Mouse (Mus musculus): ENCODE measurements around the gene S100a14. TPM values are rescaled to one million over a fixed set of nuclear protein-coding genes. Genes with fewer than 3 reads are reported as not detected.

S100a14 gene
- total and polyA plus RNA-seq, 3 experiments: not detected

- Histone ChIP-seq H3K9me3 (replicated peaks; ENCODE audit: insufficient read depth, low read length) (no peaks in the 10 kb centered on the region), H3K27me3 (ENCODE audit: control insufficient read depth in 1 of 2, insufficient read depth in 2 of 2, low read length in 2 of 2) (no peaks in the 10 kb centered on the region), H3K9ac (ENCODE audit: control insufficient read depth, low read depth, low read length, poor library complexity, severe bottlenecking) (no peak overlapping the region), H3K36me3 (ENCODE audit: control insufficient read depth in 1 of 2, insufficient read depth in 2 of 2, low read length in 2 of 2) (peaks cover 39 to 70% of the 10 kb centered on the region in 2 experiments), H3K79me2 (ENCODE audit: control insufficient read depth, insufficient read depth, low read length, poor library complexity) (peaks cover 27% of the 10 kb centered on the region), H3K4me3 (ENCODE audit: control insufficient read depth in 1 of 2, insufficient read depth in 1 of 2, low read depth in 2 of 2, low read length in 2 of 2) (no peak overlapping the region), H3K4me1 (ENCODE audit: control insufficient read depth in 1 of 2, insufficient read depth in 2 of 2, low read length in 2 of 2) (peaks cover 2 to 14% of the 10 kb centered on the region in 2 experiments; a peak in 2 of 4 replicates), H3K27ac (ENCODE audit: control insufficient read depth, low read depth, low read length) (no peak overlapping the region)
- DNase-seq (ENCODE audit: low read depth, low spot score): no peak
- no peak for TF ChIP-seq TCF12 (IDR thresholded peaks at IDR 0.05; ENCODE audit: low read depth, low read length)
- TF ChIP-seq ELF1 (IDR thresholded peaks at IDR 0.05; ENCODE audit: low read depth, low read length): no peak
- TF ChIP-seq GABPA (IDR thresholded peaks at IDR 0.05; ENCODE audit: low read depth, low read length): no peak
- no peak for TF ChIP-seq MAZ (IDR thresholded peaks at IDR 0.05; ENCODE audit: low read depth, low read length)
- no peak for TF ChIP-seq CTCF (IDR thresholded peaks at IDR 0.05 in 2 of 3, conservative IDR thresholded peaks at IDR 0.05 in 1 of 3; ENCODE audit: control insufficient read depth in 1 of 3, insufficient read depth in 1 of 3, low read depth in 2 of 3, low read length in 3 of 3, poor library complexity in 1 of 3, severe bottlenecking in 1 of 3)
- no peak for TF ChIP-seq KAT2A (conservative IDR thresholded peaks at IDR 0.05; ENCODE audit: low read depth, low read length)
- TF ChIP-seq SIN3A (IDR thresholded peaks at IDR 0.05; ENCODE audit: low read length): no peak
- TF ChIP-seq MEF2A (IDR thresholded peaks at IDR 0.05; ENCODE audit: extremely low read depth, insufficient replicate concordance, low read depth, low read length, poor library complexity, severe bottlenecking): no peak
- no peak for TF ChIP-seq TBP (IDR thresholded peaks at IDR 0.05; ENCODE audit: low read depth, low read length)
- TF ChIP-seq MYC (IDR thresholded peaks at IDR 0.05; ENCODE audit: low read depth, low read length): no peak
- TF ChIP-seq RCOR1 (IDR thresholded peaks at IDR 0.05; ENCODE audit: low read depth, low read length): no peak
- TF ChIP-seq USF1 (IDR thresholded peaks at IDR 0.05; ENCODE audit: low read depth, low read length): no peak
- TF ChIP-seq NELFE (IDR thresholded peaks at IDR 0.05; ENCODE audit: low read depth, low read length): no peak
- TF ChIP-seq CHD2 (IDR thresholded peaks at IDR 0.05; ENCODE audit: low read length): no peak
These were observed 21.4 kb upstream of the S100a14 start for GRCm38 (mm10) chr3:90505216-90505615.

- Histone ChIP-seq H3K27ac (ENCODE audit: control insufficient read depth, low read depth, low read length) (no peak overlapping the region), H3K9ac (ENCODE audit: control insufficient read depth, low read depth, low read length, poor library complexity, severe bottlenecking) (no peak overlapping the region), H3K9me3 (replicated peaks; ENCODE audit: insufficient read depth, low read length) (no peaks in the 10 kb centered on the region), H3K4me1 (ENCODE audit: control insufficient read depth in 1 of 2, insufficient read depth in 2 of 2, low read length in 2 of 2) (peaks cover 2 to 18% of the 10 kb centered on the region in 2 experiments; a peak in 3 of 4 replicates), H3K79me2 (ENCODE audit: control insufficient read depth, insufficient read depth, low read length, poor library complexity) (peaks cover 27% of the 10 kb centered on the region), H3K4me3 (ENCODE audit: control insufficient read depth in 1 of 2, insufficient read depth in 1 of 2, low read depth in 2 of 2, low read length in 2 of 2) (no peak overlapping the region), H3K27me3 (ENCODE audit: control insufficient read depth in 1 of 2, insufficient read depth in 2 of 2, low read length in 2 of 2) (no peaks in the 10 kb centered on the region), H3K36me3 (ENCODE audit: control insufficient read depth in 1 of 2, insufficient read depth in 2 of 2, low read length in 2 of 2) (peaks cover 39 to 58% of the 10 kb centered on the region in 2 experiments)
- TF ChIP-seq POLR2AphosphoS2 (IDR thresholded peaks at IDR 0.05; ENCODE audit: low read length) (peak; percentile 38; the same call in 1 of the 2 replicates), ELF1 (IDR thresholded peaks at IDR 0.05; ENCODE audit: low read depth, low read length) (no peak)
- DNase-seq (ENCODE audit: low read depth, low spot score): no peak
These were observed 20.3 kb upstream of the S100a14 start for GRCm38 (mm10) chr3:90506362-90506761.
